Mouse (Mus musculus) heart, postnatal 14 days (tissue): ENCODE measurements at regions not wholly inside any gene's neighbourhood (a gene's known extent, or its start where the extent isn't known, plus 50 kb on each side); places are given as distances from the start of the nearest gene placed in this dataset.
A peak's percentile ranks its signal among the peaks of the same experiment; 100 is the strongest.

ENCODE experiments used
- DNase-seq, 2 experiments: peaks; one replicate each; pipeline ENCODE4 v3.0.0; 2021 to 2022
- intact Hi-C: fragments of 180-260 bp; cut with DNase I; formaldehyde crosslinking; loops from one replicate; pipeline ENCODE4 v1.15.1; 2025

DNA sequence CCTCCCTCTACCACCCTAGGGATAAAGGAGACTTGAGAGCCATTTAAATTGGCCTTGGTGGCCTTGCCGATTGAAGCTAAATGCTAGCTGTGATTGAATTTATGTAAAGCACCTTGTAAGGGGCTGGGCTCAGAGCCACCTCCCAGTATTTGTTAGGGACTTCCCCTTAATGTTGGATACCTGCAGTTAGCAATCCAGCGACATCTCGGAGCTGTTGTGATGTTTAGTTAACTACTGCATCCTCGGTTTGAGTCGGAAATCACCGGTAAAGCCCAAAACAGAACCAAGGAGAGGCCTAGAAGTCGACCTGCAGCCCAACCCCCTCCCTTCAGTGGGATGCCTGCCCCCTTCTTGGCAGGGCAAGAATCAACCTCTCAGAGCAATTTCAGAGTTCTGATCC lies 236.3 kb downstream of the Cd83 start:
- intact Hi-C loops = no loop called here
- DNase-seq = no peak

DNA sequence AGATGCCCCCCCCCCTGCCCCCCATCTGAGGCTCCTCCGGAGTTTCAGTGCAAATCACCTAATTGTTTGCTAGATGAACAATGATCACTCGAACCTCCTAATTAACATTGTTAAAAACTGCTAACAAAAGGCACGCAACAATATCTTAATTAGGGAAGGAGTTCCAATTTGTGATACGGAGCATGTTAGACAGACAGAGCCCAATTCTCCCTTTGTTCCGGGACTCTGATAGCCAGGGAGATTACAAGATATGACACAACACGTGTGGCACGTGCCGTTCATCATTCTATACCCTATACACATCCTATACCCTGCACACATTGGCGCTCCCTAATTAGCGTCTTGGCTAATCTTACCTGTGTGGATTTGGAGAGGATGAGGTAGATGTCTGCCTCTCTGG lies 237.5 kb downstream of the Cd83 start:
- no peak for DNase-seq
- intact Hi-C loops = no loop called here

GRCm38 (mm10) chr13:44024612-44025011 lies 240.0 kb downstream of the Cd83 start:
- intact Hi-C loops = no loop called here
- DNase-seq = no peak

- DNase-seq = peak; percentile 24 to 35
- intact Hi-C loops = no loop called here
Observed at GRCm38 (mm10) chr13:44026321-44027255, 242.0 kb downstream of the Cd83 start.

- DNase-seq = no peak
- intact Hi-C loops = no loop called here
Observed at GRCm38 (mm10) chr13:44028081-44028480, 243.5 kb downstream of the Cd83 start.

- intact Hi-C loops = no loop called here
- DNase-seq = peak in 1 of 2 experiments; percentile 40
Observed at GRCm38 (mm10) chr13:44030590-44030989, 246.0 kb downstream of the Cd83 start.

GRCm38 (mm10) chr13:44037774-44038294 lies 253.3 kb downstream of the Cd83 start:
- intact Hi-C loops = no loop called here
- DNase-seq = no peak

DNA sequence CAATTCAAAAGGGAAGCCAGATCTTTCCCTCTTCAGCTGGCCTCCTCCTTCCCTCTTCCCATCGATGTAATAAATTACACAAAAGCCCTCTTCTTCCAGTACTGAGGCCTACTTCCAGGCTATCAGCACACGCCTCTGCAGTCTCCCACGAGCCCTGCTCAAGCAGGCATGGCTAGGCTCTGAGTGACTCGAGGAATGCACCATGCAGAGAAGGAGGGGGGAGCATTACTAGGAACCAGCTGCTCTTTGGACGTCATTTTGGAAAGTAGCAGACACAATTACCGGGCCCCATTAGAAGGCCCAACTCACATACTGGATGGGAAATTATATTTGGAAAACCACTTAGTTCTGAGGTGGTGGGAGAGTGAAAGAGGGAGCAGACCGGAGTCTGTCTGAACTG lies 253.7 kb downstream of the Cd83 start:
- intact Hi-C loops = no loop called here
- DNase-seq = no peak

GRCm38 (mm10) chr13:44040640-44041039 lies 256.1 kb downstream of the Cd83 start:
- no peak for DNase-seq
- intact Hi-C loops = no loop called here

GRCm38 (mm10) chr13:44042730-44043493 lies 258.3 kb downstream of the Cd83 start:
- intact Hi-C loops = no loop called here
- DNase-seq = no peak

GRCm38 (mm10) chr13:44043494-44043885 lies 258.9 kb downstream of the Cd83 start:
- no peak for DNase-seq
- intact Hi-C loops = no loop called here

- intact Hi-C loops = loop anchor here (5.0 kb wide), 2 partner anchors 137 to 183 kb away; no protein-coding TSS in a partner anchor
- no peak for DNase-seq
Observed at GRCm38 (mm10) chr13:44044546-44045216, 260.1 kb downstream of the Cd83 start.

DNA sequence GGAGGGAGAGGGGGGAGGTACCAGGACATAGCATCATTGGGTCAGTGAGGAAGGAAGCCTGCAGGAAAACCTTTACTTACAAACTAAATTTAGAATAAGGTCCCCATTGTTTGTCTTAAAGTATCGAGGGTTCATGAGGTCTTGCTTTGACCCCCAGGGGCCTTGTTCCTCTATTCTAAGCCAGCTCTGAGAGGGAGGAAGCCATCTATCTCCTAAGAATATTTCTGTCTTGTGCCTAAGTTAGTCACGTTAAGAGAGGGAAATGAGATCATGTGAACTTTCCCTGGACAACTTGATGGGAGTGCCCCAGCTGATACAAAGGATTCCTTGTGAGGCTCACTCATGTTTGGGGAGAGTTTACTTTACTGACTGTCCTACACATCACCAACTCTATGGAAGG lies 261.9 kb downstream of the Cd83 start:
- intact Hi-C loops = loop anchor here (5.0 kb wide), 2 partner anchors 139 to 181 kb away; no protein-coding TSS in a partner anchor
- DNase-seq = no peak

DNA sequence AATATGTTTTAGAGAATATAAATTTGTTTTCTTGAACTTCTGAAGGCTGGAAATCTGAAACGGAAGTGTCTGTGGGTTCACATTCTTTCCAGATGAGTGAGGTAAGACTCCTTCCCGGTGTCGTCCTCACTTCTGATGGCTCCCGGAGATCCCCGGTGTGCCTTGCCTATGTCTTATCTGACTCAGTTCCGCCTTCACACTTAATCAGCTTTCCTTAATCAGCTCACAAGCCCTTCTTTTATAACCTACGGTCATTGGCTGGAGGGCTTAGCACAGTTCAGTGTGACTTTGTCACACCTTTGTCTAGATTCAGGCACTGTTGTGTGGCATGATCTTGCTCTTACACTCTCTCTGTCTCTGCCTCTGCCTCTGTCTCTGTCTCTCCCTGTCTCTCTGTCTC lies 269.6 kb downstream of the Cd83 start:
- no peak for DNase-seq
- intact Hi-C loops = no loop called here

GRCm38 (mm10) chr13:44055573-44056491 lies 271.3 kb downstream of the Cd83 start:
- intact Hi-C loops = no loop called here
- DNase-seq = peak in 1 of 2 experiments; percentile 35

GRCm38 (mm10) chr13:44056716-44057115 lies 272.1 kb downstream of the Cd83 start:
- no peak for DNase-seq
- intact Hi-C loops = no loop called here

- intact Hi-C loops = no loop called here
Observed at GRCm38 (mm10) chr13:44057542-44057941, 273.0 kb downstream of the Cd83 start.

DNA sequence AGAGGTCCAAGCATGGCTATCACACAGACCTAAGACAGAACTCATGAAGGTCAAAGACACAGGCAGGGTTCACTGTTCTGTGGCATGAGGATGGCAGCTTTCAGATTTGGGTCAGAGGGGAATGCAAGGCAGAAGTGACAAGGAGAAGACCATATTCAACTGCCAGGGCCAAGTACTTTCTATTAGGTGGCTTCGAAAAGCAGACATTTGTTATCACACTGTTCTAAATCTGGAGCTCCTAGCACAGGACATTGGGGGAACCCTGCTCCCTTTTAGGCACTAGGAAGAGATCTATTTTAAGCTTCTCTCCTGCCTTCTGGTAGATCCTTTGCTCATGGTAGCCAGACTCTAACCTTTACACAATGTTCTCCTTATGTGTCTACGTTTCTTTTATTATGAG lies 273.7 kb downstream of the Cd83 start:
- intact Hi-C loops = no loop called here
- no peak for DNase-seq

More at GRCm38 (mm10) chr13:44057542-44057941, 273.0 kb downstream of the Cd83 start:
- DNase-seq = no peak

DNA sequence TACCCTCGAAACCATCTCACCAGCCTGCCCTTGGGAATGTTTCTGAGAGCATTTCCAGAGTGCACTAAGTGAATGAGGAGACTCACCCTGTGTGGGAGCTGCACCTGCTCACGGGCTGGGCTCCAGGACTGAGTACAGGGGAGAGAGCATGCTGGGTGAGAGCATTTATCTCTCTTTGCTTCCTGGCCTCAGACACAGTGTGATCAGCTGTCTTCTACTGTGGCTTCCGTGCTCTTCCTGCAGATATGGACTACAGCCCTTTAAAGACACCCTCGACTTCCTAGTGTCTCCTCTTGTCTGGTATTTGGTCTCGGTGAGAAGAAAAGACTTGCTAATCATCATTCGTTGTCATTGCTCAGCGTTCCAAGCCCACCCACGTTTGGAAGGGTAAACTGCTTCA lies 274.9 kb downstream of the Cd83 start:
- intact Hi-C loops = no loop called here
- no peak for DNase-seq
